8 mouse cellular contexts compared by ENCODE assay signal in the genomic region with DNA sequence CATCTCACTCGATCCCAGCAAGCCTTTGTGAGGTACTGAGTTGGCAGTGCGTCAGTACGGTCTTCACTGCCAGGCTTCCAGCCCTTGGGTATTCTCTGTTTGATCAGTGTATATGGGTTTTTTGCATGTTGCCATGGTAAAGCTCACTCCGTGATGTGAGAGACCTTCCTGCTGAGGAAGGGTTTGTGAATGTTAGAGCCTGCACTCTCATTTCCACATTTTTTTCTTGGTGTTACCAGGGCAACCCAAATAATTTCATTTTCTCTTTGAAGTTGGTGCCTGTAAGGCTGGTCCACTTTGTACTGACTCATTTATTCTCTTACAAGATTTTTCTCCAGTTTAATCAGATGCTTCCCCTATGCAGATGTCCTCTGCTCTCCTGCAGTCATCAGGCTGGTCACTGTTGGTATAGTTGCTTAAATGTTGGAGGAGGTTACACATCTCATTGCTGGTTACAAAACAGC. TPM values are rescaled to one million over a fixed set of nuclear protein-coding genes. Genes with fewer than 3 reads are reported as not detected.
DNase-seq lines count a peak whose midpoint lies in the region; ATAC-seq and TF ChIP-seq lines count a peak whose summit lies in the region.
"Had no signal": no experiment of that assay in that cellular context is flagged by ENCODE, and none has a peak within 500 bp of the region (broad histone marks: within the 10 kb centered on the region; RNA-seq: fewer than 3 reads in every experiment).

No protein-coding gene starts in this region.

- no peak for TF ChIP-seq POLR2A in heart, adult 2 months (IDR thresholded peaks at IDR 0.05; ENCODE audit: insufficient read depth, low read depth, low read length)

- H3K9ac ChIP-seq in midbrain, embryonic 15.5 days: no peak overlapping the region
- no peak overlapping the region for H3K9ac ChIP-seq in heart, adult 2 months (ENCODE audit: low read depth, low read length)
- H3K9ac ChIP-seq in heart, embryonic 12.5 days: no peak overlapping the region

- ATAC-seq in granulocyte monocyte progenitor cell, adult 5-6 weeks (replicated peaks; ENCODE audit: poor library complexity, severe bottlenecking): peak; percentile 78
- ATAC-seq in midbrain, embryonic 15.5 days (replicated peaks): peak; percentile 95
- ATAC-seq in heart, embryonic 12.5 days (ENCODE audit: insufficient number of reproducible peaks, low FRiP score): no peak

- no peaks in the 10 kb centered on the region for H3K36me3 ChIP-seq in midbrain, embryonic 15.5 days (replicated peaks)
- peaks cover 32% of the 10 kb centered on the region for H3K36me3 ChIP-seq in heart, adult 2 months (ENCODE audit: control insufficient read depth, insufficient read depth, low read length)
- H3K36me3 ChIP-seq in heart, embryonic 12.5 days: peaks cover 26% of the 10 kb centered on the region

- no peaks in the 10 kb centered on the region for H3K9me3 ChIP-seq in midbrain, embryonic 15.5 days
- H3K9me3 ChIP-seq in heart, embryonic 12.5 days (replicated peaks): peaks cover 4% of the 10 kb centered on the region; the same call in 1 of the 2 replicates

- H3K4me1 ChIP-seq in midbrain, embryonic 15.5 days: 0 out of 2 replicates have a peak, but pooled peaks cover 3% of the 10 kb centered on the region
- H3K4me1 ChIP-seq in heart, adult 2 months (ENCODE audit: control insufficient read depth, insufficient read depth, low read length): peaks cover 17% of the 10 kb centered on the region
- H3K4me1 ChIP-seq in heart, embryonic 12.5 days (replicated peaks): peaks cover 9% of the 10 kb centered on the region

- intact Hi-C loops in heart, adult 2 months (cut with DNase I): no loop called here

- WGBS in midbrain, embryonic 15.5 days: 29% methylated on average over 4 of the region's 4 CpGs
- WGBS in heart, adult 2 months: 54% methylated on average over 4 of the region's 4 CpGs
- 82% methylated on average over 4 of the region's 4 CpGs for WGBS in heart, embryonic 12.5 days

- H3K27ac ChIP-seq in midbrain, embryonic 15.5 days: peak overlapping the region; percentile 58
- H3K27ac ChIP-seq in heart, adult 2 months: no peak overlapping the region
- no peak overlapping the region for H3K27ac ChIP-seq in heart, embryonic 12.5 days (ENCODE audit: poor library complexity, severe bottlenecking)

- TF ChIP-seq EP300 in heart, adult 2 months (IDR thresholded peaks at IDR 0.05; ENCODE audit: insufficient read depth, low read depth, low read length): no peak

- H3K79me2 ChIP-seq in heart, adult 2 months (replicated peaks; ENCODE audit: control insufficient read depth, insufficient read depth, low read length): no peaks in the 10 kb centered on the region; the same call in none of the 2 replicates

- no peaks in the 10 kb centered on the region for H3K27me3 ChIP-seq in midbrain, embryonic 15.5 days (replicated peaks)
- H3K27me3 ChIP-seq in heart, adult 2 months (ENCODE audit: control insufficient read depth, insufficient read depth, low read length): no peaks in the 10 kb centered on the region
- H3K27me3 ChIP-seq in heart, embryonic 12.5 days (replicated peaks): no peaks in the 10 kb centered on the region

- H3K4me2 ChIP-seq in midbrain, embryonic 15.5 days: no peak overlapping the region
- no peak overlapping the region for H3K4me2 ChIP-seq in heart, embryonic 12.5 days
- H3K4me2 ChIP-seq: liver, embryonic 11.5 days had no signal

- H3K4me3 ChIP-seq in midbrain, embryonic 15.5 days: no peak overlapping the region
- no peak overlapping the region for H3K4me3 ChIP-seq in heart, adult 2 months
- H3K4me3 ChIP-seq in heart, embryonic 12.5 days: no peak overlapping the region

- no peak for TF ChIP-seq CTCF in heart, adult 2 months (IDR thresholded peaks at IDR 0.05)

- peak; percentile 77 for DNase-seq in A20 (ENCODE audit: low read depth, low spot score)
- peak; percentile 34 for DNase-seq in CD4-positive helper T cell, adult 2 months (ENCODE audit: low read depth, low spot score)
- DNase-seq in heart, adult 2 months: no peak
- DNase-seq in urinary bladder, adult 2 months (ENCODE audit: low spot score): no peak

RNA-seq across cellular contexts. Expression of a gene that starts 38.6 kb away (rescaled TPM):
- total RNA-seq in granulocyte monocyte progenitor cell, adult 5-6 weeks (2014; fragmentation: Nextera tagmentation): 23.7 and 38.7 TPM in 2 replicates
- 4.4 and 7.5 TPM in 2 replicates for total RNA-seq in granulocyte monocyte progenitor cell, adult 5-6 weeks (2017)
- 13.2 and 13.6 TPM in 2 replicates for polyA plus RNA-seq in midbrain, embryonic 15.5 days (2015; fragmentation: Nextera tagmentation; extraction: Ambion mirVana)
- 10 to 100 TPM; 19.7 to 35.5 TPM for total RNA-seq in heart, adult 2 months (2021)
- 23.5 and 37.5 TPM in 2 replicates for polyA plus RNA-seq in heart, adult 2 months (2012; rRNA removed)
- 7.1 and 7.9 TPM in 2 replicates for polyA plus RNA-seq in urinary bladder, adult 2 months (2012; rRNA removed)
- 27.1 and 35.1 TPM in 2 replicates for polyA plus RNA-seq in heart, embryonic 12.5 days (2016; fragmentation: Nextera tagmentation; extraction: Ambion mirVana)

Comparison
In these comparisons a context has a peak if more than half of its experiments do, and no peak if none do; other contexts are left out.
1. DNase-seq: peak in A20 (single experiment) and CD4-positive helper T cell, adult 2 months (single experiment); none in heart, adult 2 months (0 of 2) and urinary bladder, adult 2 months (single experiment).